Mouse (Mus musculus): ENCODE data around the gene Ndufb7. TPM values are rescaled to one million over a fixed set of nuclear protein-coding genes. Genes with fewer than 3 reads are reported as not detected.

Ndufb7 gene
- polyA plus RNA-seq, 1 experiment = 302 TPM

- peaks cover 25% of the 10 kb centered on the region for H3K79me3 ChIP-seq (ENCODE audit: low read depth)
- H3K79me2 ChIP-seq (ENCODE audit: control insufficient read depth, insufficient read depth) = peaks cover 46% of the 10 kb centered on the region
- H3K4me3 ChIP-seq (ENCODE audit: insufficient read depth, poor library complexity, severe bottlenecking) = no peak overlapping the region
- TF ChIP-seq MYOG (IDR thresholded peaks at IDR 0.05; ENCODE audit: control insufficient read depth, extremely low read depth, insufficient read length) (no peak), CTCF (IDR thresholded peaks at IDR 0.05; ENCODE audit: control insufficient read depth, insufficient read depth, insufficient read length) (no peak), CEBPB (IDR thresholded peaks at IDR 0.05; ENCODE audit: low read depth) (no peak), FOSL1 (IDR thresholded peaks at IDR 0.05; ENCODE audit: insufficient read depth, low read length, poor library complexity, severe bottlenecking) (no peak), MAX (IDR thresholded peaks at IDR 0.05) (no peak), MYOD1 (IDR thresholded peaks at IDR 0.05; ENCODE audit: control insufficient read depth, insufficient read length, low read depth) (no peak), USF1 (IDR thresholded peaks at IDR 0.05; ENCODE audit: low read depth) (no peak)
- H3ac ChIP-seq (ENCODE audit: control insufficient read depth, insufficient read length, low read depth) = no peak overlapping the region
- peaks cover 34% of the 10 kb centered on the region for H3K36me3 ChIP-seq (ENCODE audit: control insufficient read depth, insufficient read depth)
- H3K27me3 ChIP-seq (ENCODE audit: control insufficient read depth, insufficient read depth, insufficient read length) = no peaks in the 10 kb centered on the region
Observed at GRCm38 (mm10) chr8:83611921-83612320, 45.5 kb downstream of the Ndufb7 start.

GRCm38 (mm10) chr8:83613695-83614094 lies 47.2 kb downstream of the Ndufb7 start:
- no peaks in the 10 kb centered on the region for H3K27me3 ChIP-seq (ENCODE audit: control insufficient read depth, insufficient read depth, insufficient read length)
- H3K4me3 ChIP-seq (ENCODE audit: insufficient read depth, poor library complexity, severe bottlenecking) = no peak overlapping the region
- peaks cover 24% of the 10 kb centered on the region for H3K79me3 ChIP-seq (ENCODE audit: low read depth)
- peaks cover 31% of the 10 kb centered on the region for H3K79me2 ChIP-seq (ENCODE audit: control insufficient read depth, insufficient read depth)
- no peak overlapping the region for H3ac ChIP-seq (ENCODE audit: control insufficient read depth, insufficient read length, low read depth)
- peaks cover 34% of the 10 kb centered on the region for H3K36me3 ChIP-seq (ENCODE audit: control insufficient read depth, insufficient read depth)
- no peak for TF ChIP-seq FOSL1 (IDR thresholded peaks at IDR 0.05; ENCODE audit: insufficient read depth, low read length, poor library complexity, severe bottlenecking)
- TF ChIP-seq CEBPB (IDR thresholded peaks at IDR 0.05; ENCODE audit: low read depth) = no peak
- no peak for TF ChIP-seq MAX (IDR thresholded peaks at IDR 0.05)
- no peak for TF ChIP-seq MYOG (IDR thresholded peaks at IDR 0.05; ENCODE audit: control insufficient read depth, extremely low read depth, insufficient read length)
- no peak for TF ChIP-seq CTCF (IDR thresholded peaks at IDR 0.05; ENCODE audit: control insufficient read depth, insufficient read depth, insufficient read length)

GRCm38 (mm10) chr8:83616625-83617024 lies 50.2 kb downstream of the Ndufb7 start:
- peaks cover 15% of the 10 kb centered on the region for H3K36me3 ChIP-seq (ENCODE audit: control insufficient read depth, insufficient read depth)
- no peak overlapping the region for H3K4me3 ChIP-seq (ENCODE audit: insufficient read depth, poor library complexity, severe bottlenecking)
- H3ac ChIP-seq (ENCODE audit: control insufficient read depth, insufficient read length, low read depth) = no peak overlapping the region
- no peaks in the 10 kb centered on the region for H3K79me3 ChIP-seq (ENCODE audit: low read depth)
- H3K27me3 ChIP-seq (ENCODE audit: control insufficient read depth, insufficient read depth, insufficient read length) = no peaks in the 10 kb centered on the region
- H3K79me2 ChIP-seq (ENCODE audit: control insufficient read depth, insufficient read depth) = peaks cover 2% of the 10 kb centered on the region
- TF ChIP-seq FOSL1 (IDR thresholded peaks at IDR 0.05; ENCODE audit: insufficient read depth, low read length, poor library complexity, severe bottlenecking) (no peak), MYOG (IDR thresholded peaks at IDR 0.05; ENCODE audit: control insufficient read depth, extremely low read depth, insufficient read length) (no peak), MYOD1 (IDR thresholded peaks at IDR 0.05; ENCODE audit: control insufficient read depth, insufficient read length, low read depth) (no peak), CEBPB (IDR thresholded peaks at IDR 0.05; ENCODE audit: low read depth) (no peak), MAX (IDR thresholded peaks at IDR 0.05) (no peak), CTCF (IDR thresholded peaks at IDR 0.05; ENCODE audit: control insufficient read depth, insufficient read depth, insufficient read length) (no peak), USF1 (IDR thresholded peaks at IDR 0.05; ENCODE audit: low read depth) (no peak)

- Histone ChIP-seq H3K36me3 (ENCODE audit: control insufficient read depth, insufficient read depth) (peaks cover 10% of the 10 kb centered on the region), H3ac (ENCODE audit: control insufficient read depth, insufficient read length, low read depth) (no peak overlapping the region), H3K4me3 (ENCODE audit: insufficient read depth, poor library complexity, severe bottlenecking) (no peak overlapping the region), H3K79me3 (ENCODE audit: low read depth) (no peaks in the 10 kb centered on the region), H3K27me3 (ENCODE audit: control insufficient read depth, insufficient read depth, insufficient read length) (no peaks in the 10 kb centered on the region), H3K79me2 (ENCODE audit: control insufficient read depth, insufficient read depth) (no peaks in the 10 kb centered on the region)
- TF ChIP-seq FOSL1 (IDR thresholded peaks at IDR 0.05; ENCODE audit: insufficient read depth, low read length, poor library complexity, severe bottlenecking) = no peak
- TF ChIP-seq MYOD1 (IDR thresholded peaks at IDR 0.05; ENCODE audit: control insufficient read depth, insufficient read length, low read depth) = no peak
- no peak for TF ChIP-seq CTCF (IDR thresholded peaks at IDR 0.05; ENCODE audit: control insufficient read depth, insufficient read depth, insufficient read length)
- no peak for TF ChIP-seq MAX (IDR thresholded peaks at IDR 0.05)
- TF ChIP-seq MYOG (IDR thresholded peaks at IDR 0.05; ENCODE audit: control insufficient read depth, extremely low read depth, insufficient read length) = no peak
- no peak for TF ChIP-seq CEBPB (IDR thresholded peaks at IDR 0.05; ENCODE audit: low read depth)
- no peak for TF ChIP-seq USF1 (IDR thresholded peaks at IDR 0.05; ENCODE audit: low read depth)
Observed at GRCm38 (mm10) chr8:83617111-83617510, 50.6 kb downstream of the Ndufb7 start.

- H3K79me2 ChIP-seq (ENCODE audit: control insufficient read depth, insufficient read depth) = no peaks in the 10 kb centered on the region
Observed at GRCm38 (mm10) chr8:83618566-83618965, 52.1 kb downstream of the Ndufb7 start.

More at GRCm38 (mm10) chr8:83618566-83618965, 52.1 kb downstream of the Ndufb7 start:
- Histone ChIP-seq H3ac (ENCODE audit: control insufficient read depth, insufficient read length, low read depth) (no peak overlapping the region), H3K36me3 (ENCODE audit: control insufficient read depth, insufficient read depth) (no peaks in the 10 kb centered on the region), H3K79me3 (ENCODE audit: low read depth) (no peaks in the 10 kb centered on the region), H3K27me3 (ENCODE audit: control insufficient read depth, insufficient read depth, insufficient read length) (no peaks in the 10 kb centered on the region), H3K4me3 (ENCODE audit: insufficient read depth, poor library complexity, severe bottlenecking) (no peak overlapping the region)
- TF ChIP-seq USF1 (IDR thresholded peaks at IDR 0.05; ENCODE audit: low read depth) (no peak), FOSL1 (IDR thresholded peaks at IDR 0.05; ENCODE audit: insufficient read depth, low read length, poor library complexity, severe bottlenecking) (no peak), MAX (IDR thresholded peaks at IDR 0.05) (no peak), MYOD1 (IDR thresholded peaks at IDR 0.05; ENCODE audit: control insufficient read depth, insufficient read length, low read depth) (no peak), CTCF (IDR thresholded peaks at IDR 0.05; ENCODE audit: control insufficient read depth, insufficient read depth, insufficient read length) (no peak), MYOG (IDR thresholded peaks at IDR 0.05; ENCODE audit: control insufficient read depth, extremely low read depth, insufficient read length) (no peak), CEBPB (IDR thresholded peaks at IDR 0.05; ENCODE audit: low read depth) (no peak)

Measured in C2C12 (cell line).